Mouse (Mus musculus) brain, adult 2 months (tissue): ENCODE measurements at regions not wholly inside any gene's neighbourhood (a gene's known extent, or its start where the extent isn't known, plus 50 kb on each side); places are given as distances from the start of the nearest gene placed in this dataset.
A peak's percentile ranks its signal among the peaks of the same experiment; 100 is the strongest.

Experiments used
- DNase-seq: peaks from one replicate; pipeline ENCODE4 v3.0.0; 2011; ENCODE audit warnings: low read depth, low spot score

DNA sequence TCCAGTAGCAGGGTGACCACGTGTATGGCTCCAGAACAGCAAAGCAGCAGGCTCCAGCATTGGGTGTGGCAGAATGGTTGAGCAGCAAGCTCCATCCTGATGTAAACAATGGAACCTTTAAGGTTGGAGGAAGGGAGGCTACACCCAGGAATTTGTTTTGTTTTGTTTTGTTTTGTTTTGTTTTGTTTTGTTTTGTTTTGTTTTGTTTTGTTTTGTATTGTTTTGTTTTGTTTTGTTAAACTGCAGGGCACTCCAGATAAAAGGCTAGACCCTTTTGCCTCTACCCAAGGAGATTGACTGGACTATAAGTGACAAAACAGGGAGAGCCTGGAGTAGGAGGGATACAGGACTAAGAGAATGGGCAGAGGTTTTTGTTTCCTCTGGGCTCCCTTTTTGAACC lies 647.5 kb downstream of the Kcnj3 start:
- no peak for DNase-seq

DNA sequence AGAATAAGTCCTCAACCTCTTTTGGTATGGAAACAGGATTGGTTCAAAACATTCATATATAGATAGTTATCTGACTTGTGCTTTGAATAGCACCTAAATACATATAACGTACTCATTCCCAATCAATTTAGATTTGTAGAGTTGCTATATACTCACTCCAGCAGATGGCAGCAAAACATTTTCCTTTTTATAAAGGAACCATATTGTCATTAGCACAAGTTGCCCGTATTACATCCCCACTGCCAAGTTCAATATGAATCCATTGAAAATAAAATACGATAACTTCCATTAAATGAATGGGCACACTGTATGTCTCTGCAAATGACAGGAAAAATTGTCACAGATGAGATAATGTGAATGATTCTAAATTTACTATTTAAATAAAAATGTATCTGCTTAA lies 673.8 kb downstream of the Kcnj3 start:
- DNase-seq: peak; percentile 60

DNA sequence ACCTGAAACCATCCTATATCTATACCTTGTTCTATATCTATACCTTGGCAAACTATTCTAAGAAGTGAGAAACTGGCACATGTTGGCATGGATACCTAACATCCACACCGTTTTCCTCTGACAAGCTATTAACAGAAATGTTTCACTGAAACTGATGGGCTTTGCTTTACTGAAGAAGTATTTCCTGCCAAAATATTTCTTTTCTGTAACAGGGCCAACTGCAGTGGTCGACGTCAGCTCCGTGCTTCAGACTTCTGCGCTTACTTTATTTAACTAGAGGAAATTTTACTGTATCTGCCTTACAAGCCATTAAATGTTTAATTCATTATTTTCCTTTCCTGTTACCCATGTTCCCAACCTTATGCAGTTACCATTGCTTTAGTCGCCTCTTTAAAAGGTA lies 674.2 kb downstream of the Kcnj3 start:
- DNase-seq: peak; percentile 10

DNA sequence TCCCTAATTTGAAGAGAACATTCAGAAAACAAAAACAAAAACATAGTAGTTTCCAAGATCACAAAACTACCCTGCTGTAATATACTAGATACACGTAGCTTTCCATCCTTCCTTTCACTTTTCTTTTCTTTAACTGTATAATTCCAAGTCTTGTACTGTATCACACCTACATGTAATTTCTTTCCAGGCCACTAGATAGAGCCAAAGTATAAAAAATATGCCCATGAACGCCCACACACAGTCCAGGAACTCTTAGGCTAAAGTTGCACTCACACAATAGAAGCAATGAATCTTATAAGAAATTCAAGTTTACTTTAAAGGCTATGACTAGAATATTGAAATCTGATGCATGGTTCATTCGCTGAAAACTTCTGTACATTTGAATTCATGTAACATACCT lies 678.7 kb downstream of the Kcnj3 start:
- peak; percentile 77 for DNase-seq

DNA sequence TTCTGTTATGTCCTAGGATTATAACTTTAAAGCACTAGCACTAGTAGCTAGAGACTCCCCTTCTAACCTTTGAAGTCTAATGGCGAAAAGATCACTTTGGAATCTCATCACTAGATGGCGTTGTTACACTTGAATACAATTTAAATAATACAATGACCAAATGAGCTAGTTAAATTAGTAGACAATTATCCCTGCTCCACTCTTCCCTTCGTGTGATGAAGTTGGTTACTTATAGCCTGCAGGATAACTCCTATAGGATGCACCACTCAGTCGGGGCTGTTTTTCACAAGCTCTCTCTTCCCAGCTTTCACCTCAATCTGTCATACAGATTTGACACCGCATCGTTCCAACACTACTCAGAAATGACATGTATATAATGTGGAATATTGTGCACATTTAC lies 683.6 kb downstream of the Kcnj3 start:
- DNase-seq: peak; percentile 77

DNA sequence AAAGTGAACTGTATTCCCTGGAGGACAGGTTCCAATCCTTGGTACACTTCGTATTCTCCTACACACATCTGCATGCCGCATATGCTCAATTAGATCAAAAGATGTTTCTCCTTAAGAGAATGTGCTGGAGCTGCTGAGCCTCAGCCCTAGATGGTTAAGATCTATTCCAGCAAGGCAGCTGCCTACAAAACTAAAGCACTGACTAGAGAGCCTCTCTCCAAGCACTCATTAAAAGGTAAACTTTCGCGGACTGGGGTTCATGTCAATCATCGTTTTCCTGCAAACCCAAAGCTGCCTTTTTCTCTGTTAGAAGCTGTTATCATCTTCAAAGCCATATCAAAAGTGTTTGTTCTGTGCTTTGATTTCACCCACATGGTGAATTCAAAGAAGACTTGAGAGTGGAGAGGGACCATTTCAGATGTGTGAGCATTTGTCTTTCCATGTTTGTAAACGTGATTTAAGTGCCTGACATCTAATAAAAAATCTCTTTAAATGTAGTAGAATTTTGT lies 711.4 kb downstream of the Kcnj3 start:
- DNase-seq: no peak

DNA sequence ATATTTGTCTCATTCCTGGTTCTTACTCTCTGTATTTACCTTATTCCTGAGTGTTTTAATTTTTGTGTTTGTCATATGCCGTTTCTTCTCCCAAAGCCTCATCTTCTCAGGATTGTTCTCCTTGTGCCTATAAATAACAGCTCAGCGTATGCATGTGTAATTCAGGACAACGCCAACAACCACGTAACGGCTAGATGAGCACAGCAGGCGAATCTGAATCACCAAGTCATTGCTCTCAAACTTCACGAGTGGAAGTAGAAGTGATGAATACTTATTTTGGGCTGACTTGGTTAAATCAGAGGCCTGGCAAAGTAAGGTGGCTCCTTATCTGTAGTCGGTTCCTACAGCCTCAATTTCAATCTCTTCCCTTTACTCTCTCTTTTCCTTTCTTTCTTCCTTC lies 760.7 kb downstream of the Kcnj3 start:
- peak; percentile 63 for DNase-seq

DNA sequence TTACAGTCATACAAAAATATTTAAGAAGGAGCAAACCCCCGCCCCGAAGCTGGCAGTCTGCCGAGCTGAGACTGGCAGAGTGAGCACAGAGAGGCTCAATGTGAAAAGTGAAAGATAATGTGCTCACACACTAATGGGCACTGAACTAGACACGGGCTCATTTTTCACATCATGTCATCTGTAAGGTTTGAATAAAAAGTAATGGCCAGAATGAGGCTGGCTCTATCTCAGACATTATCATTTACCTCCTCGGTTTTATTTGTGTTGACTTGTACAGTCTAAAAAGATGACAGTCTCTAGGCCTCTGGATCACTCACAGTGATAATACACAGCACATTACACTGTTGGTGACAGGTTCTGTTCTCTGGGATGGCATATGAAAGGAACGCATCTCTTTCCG lies 791.7 kb downstream of the Kcnj3 start:
- no peak for DNase-seq

DNA sequence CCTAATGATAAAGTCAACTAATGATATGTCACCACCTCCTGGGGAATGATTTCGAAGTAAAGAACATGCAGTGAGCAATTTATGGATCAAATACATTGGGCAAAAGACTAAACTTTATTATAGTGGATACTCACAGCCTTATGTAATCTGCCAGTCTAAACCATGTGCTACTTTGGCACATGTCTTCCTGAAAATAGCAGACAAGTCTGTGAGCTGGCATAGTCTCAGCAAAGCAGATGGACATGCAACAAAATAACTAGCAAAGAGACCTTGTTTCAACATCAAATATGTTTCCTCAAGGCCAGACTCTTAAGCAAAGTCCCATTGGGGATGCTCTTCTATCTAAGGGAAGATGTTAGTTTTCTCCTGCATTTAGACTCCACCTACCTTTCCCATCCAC lies 797.3 kb downstream of the Kcnj3 start:
- DNase-seq: peak; percentile 87

DNA sequence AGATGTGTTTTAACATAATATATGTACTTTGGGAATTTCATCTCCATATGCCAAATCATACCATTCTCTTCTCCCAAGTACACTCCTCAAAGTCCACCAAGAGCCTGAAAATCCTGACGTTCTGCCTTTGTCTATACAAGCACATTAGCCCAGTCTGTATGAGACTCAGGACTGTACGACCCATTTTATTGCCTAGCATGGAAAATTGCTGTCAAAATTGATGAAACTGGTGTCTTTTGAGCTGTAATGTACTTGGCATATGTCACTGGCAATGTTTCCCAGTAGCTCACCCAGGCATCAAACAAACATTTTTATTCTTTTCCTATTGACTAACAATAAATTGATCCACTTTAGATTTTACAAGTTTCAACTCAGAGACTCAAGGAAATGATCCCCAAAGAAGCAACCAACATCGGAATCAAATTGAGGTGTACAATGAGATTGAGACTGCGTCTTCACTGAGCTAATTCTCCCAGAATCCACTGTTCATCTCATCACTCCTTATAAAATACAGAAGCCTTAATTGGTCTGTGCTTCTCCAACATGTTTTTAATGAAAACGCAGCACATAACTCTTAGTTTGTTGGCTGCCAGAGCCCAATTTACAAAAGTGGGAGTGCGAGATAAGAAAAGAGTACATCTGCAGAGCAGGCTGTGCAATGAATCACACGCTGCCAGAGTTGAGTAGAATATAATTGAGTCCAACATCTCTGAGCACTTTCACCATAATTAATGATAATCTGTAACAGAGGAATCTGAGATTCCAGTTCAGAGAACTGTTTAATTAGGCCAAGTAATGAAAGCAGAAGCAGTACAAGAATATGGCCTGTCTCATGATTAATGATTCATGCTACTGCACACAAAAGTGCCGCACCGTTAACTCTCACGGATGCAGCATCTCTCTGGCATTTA lies 821.5 kb downstream of the Kcnj3 start:
- DNase-seq: peak; percentile 81

DNA sequence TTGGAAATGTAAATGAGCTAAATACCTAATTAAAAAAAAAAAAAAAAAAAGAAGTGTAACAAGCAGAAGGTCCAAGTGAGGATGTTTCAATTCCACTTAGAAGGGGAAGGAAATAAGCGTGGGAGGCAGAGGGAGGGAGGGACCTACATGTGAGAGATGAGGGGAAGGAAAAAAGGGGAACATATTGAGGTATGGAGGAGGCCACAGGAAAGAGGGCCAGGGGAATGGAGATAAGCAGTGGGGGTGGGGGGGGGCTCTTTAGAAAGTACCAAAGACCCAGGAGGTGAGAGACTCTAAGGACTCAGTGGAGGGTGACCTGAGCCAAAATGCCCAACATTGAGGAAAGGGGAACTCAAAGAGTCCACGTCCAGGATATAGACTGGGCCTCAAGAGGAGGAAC lies 818.9 kb downstream of the Nr4a2 start:
- DNase-seq: no peak

DNA sequence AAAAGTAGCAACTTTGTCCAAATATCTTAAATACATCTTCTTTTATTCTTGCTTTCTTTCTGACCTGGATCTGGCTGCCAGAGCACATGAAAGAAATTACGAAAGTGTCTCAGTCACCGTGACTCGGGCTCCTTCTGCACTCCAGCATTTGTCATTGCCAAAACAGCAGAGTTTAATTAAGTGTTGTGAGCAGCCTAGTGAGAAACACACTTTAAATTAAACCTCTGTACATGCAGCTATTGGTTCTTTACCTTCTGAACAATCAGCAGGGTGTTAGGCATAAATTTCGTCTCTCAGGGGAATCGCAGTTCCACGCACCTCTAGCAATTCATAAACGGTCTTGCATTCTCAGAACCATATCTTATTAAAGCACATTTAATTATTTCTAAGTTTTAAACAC lies 802.1 kb downstream of the Nr4a2 start:
- DNase-seq: peak; percentile 5

DNA sequence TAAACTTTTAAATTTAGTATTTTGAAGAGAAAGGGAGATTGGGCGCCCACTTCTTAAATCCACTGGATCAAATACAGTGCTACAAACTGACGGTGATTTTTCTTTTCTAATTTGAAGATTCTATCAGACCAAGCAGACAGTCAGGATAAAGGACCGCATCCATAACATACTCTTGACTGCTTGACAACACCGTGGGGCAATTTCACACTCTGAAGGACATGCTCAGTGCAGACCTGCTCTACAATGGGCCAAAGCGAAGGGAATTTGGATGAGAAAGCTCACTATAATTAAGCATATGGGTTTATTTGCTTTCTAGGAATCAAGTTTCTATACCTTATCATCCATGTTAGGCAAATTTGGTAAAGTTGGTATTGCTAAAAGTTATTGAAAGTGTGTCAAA lies 801.3 kb downstream of the Nr4a2 start:
- DNase-seq: no peak

DNA sequence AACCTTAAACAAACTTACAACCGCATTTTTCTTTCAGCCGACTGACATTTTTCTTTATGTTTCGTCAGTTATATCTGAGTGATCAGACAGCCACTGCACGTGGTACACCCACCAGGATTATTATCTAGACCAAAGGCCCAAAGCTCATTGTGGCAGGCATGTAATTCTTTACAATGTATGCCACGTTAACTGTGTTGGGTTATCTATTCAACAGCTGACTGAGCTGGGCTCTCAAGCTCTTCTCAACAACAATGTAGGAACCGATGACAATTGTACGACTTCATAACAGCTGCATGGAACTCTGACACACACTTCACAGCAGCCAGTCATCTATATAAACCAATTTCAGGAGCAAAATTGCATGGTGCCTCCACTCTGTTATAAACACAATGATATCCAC lies 787.8 kb downstream of the Nr4a2 start:
- no peak for DNase-seq

DNA sequence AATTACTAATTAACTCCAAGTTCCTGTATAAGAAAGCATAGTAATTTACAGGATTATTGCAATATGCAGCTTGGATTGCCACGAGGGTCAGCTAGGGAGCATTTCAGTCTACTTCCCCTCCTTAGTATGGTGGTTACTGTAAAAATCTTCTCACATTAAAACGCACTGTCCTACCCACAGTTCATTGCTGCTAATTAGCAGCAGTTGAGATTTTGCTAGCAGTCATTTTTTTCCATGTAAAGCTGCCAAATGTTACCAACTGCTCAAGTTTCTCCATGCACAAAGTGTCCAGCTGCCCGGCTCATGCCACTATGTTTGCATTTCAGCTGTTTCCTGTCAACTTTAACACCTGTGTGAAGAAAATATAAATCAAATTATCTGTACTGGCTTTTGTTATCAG lies 759.7 kb downstream of the Nr4a2 start:
- no peak for DNase-seq
